Mouse (Mus musculus) limb, embryonic 14.5 days (tissue): ENCODE measurements around the gene Apoa5. TPM values are rescaled to one million over a fixed set of nuclear protein-coding genes. Genes with fewer than 3 reads are reported as not detected.

Experiments
- ATAC-seq: fragments of 200-750 bp; cut with Nextera tagmentation; 2 replicates; pipeline ENCODE4 v1.8.0; 2017; ENCODE audit warnings: low read depth, moderate number of reproducible peaks, moderate TSS enrichment; ENCODE audit not compliant: low FRiP score
- DNase-seq: peaks from one replicate; pipeline ENCODE4 v3.0.0-alpha.2; 2015; ENCODE audit warnings: low spot score
- H3K27ac ChIP-seq: fragments of 300-500 bp; sonication (generic); replicated peaks from 2 replicates; pipeline ENCODE4 v1.5.1; 2014; ENCODE audit warnings: low read depth, mild to moderate bottlenecking, low read length, moderate library complexity, mixed read lengths
- H3K27me3 ChIP-seq: fragments of 300-500 bp; sonication (generic); 2 replicates; pipeline ENCODE4 v1.6.1; 2014; ENCODE audit warnings: low read length, mixed read lengths; ENCODE audit not compliant: control insufficient read depth, insufficient read depth
- H3K36me3 ChIP-seq: fragments of 300-500 bp; sonication (generic); 2 replicates; pipeline ENCODE4 v1.6.1; 2014; ENCODE audit warnings: mild to moderate bottlenecking, low read length, moderate library complexity, mixed read lengths; ENCODE audit not compliant: control insufficient read depth, insufficient read depth
- H3K4me1 ChIP-seq: fragments of 300-500 bp; sonication (generic); 2 replicates; pipeline ENCODE4 v1.6.1; 2014; ENCODE audit warnings: antibody characterized with exemption, low read length, mixed read lengths; ENCODE audit not compliant: control insufficient read depth, insufficient read depth
- H3K4me2 ChIP-seq: fragments of 300-500 bp; sonication (generic); replicated peaks from 2 replicates; pipeline ENCODE4 v1.6.1; 2014; ENCODE audit warnings: low read depth, mild to moderate bottlenecking, low read length, moderate library complexity; ENCODE audit not compliant: severe bottlenecking
- H3K4me3 ChIP-seq: fragments of 300-500 bp; sonication (generic); replicated peaks from 2 replicates; pipeline ENCODE4 v1.5.1; 2014; ENCODE audit warnings: low read length
- H3K9ac ChIP-seq: fragments of 300-500 bp; sonication (generic); 2 replicates; pipeline ENCODE4 v1.6.1; 2014; ENCODE audit warnings: mild to moderate bottlenecking, low read depth, low read length, moderate library complexity; ENCODE audit not compliant: severe bottlenecking
- H3K9me3 ChIP-seq: fragments of 300-500 bp; sonication (generic); 2 replicates; pipeline ENCODE4 v1.6.1; 2016; ENCODE audit warnings: low read length; ENCODE audit not compliant: control insufficient read depth
- POLR2A ChIP-seq: fragments of 200-500 bp; IDR thresholded peaks from 2 replicates; pipeline ENCODE4 v1.8.0; 2012; ENCODE audit warnings: inconsistent platforms, mild to moderate bottlenecking, moderate library complexity, borderline replicate concordance; ENCODE audit not compliant: insufficient read depth, insufficient read length; ENCODE audit errors: extremely low read depth
- WGBS: fragments of 180-500 bp; shearing (Covaris S2); extraction: QIAGEN DNeasy Blood & Tissue Kit; methylation state at CpG from one replicate; pipeline ENCODE4 v1.1.7; 2014; 5-methylcytosine and 5-hydroxymethylcytosine counted together
- polyA plus RNA-seq, 2 experiments: library from polyadenylated mRNA; depleted of rRNA in 1 of 2; stranded (reverse) in 1 of 2; unstranded in 1 of 2; fragments of >200 nt; fragmentation: Nextera tagmentation in 1 of 2; extraction: Ambion mirVana in 1 of 2; gene quantifications; 2 replicates each; pipeline versions ENCODE4 v1.2.1 to v1.2.3; 2012 to 2014

The Apoa5 gene
- polyA plus RNA-seq, 2 experiments, result not detected

DNA sequence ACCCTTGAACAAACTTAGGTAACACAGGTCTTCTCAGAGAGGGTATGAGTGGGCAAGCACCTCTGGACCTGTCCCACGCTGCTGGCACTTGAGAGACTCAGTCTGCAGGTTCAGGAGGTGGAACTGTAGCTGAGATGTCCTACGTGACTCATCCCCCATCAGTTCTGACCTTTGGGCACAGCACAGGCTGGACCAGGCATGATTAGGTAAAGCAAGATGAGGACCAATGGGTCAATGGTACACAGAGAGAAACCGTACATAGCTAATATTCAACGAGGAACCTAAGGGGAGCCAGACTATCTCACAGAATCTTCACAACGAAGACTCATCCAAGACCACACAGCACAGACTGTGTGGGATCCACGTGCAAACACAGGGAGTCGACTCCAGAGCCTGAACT, 29.6 kb upstream of the Apoa5 start:
- Histone ChIP-seq H3K27me3 (no peaks in the 10 kb centered on the region), H3K27ac (no peak overlapping the region), H3K9ac (no peak overlapping the region), H3K4me1 (no peaks in the 10 kb centered on the region), H3K36me3 (no peaks in the 10 kb centered on the region), H3K4me2 (no peak overlapping the region), H3K4me3 (no peak overlapping the region), H3K9me3 (no peaks in the 10 kb centered on the region)
- no peak for TF ChIP-seq POLR2A
- DNase-seq, result no peak
- 87% methylated on average over 7 of the region's 7 CpGs for whole genome bisulfite sequencing
- no peak for ATAC-seq

- H3K36me3 ChIP-seq, result no peaks in the 10 kb centered on the region
- 58% methylated on average over 7 of the region's 7 CpGs for WGBS
- H3K9ac ChIP-seq, result no peak within 1 kb of the TSS
- no peak within 1 kb of the TSS for H3K4me3 ChIP-seq
- H3K9me3 ChIP-seq, result no peaks in the 10 kb centered on the region
- no peak for TF ChIP-seq POLR2A
- no peaks in the 10 kb centered on the region for H3K4me1 ChIP-seq
- ATAC-seq (no peak), DNase-seq (no peak)
- no peak within 1 kb of the TSS for H3K4me2 ChIP-seq
- H3K27ac ChIP-seq, result no peak within 1 kb of the TSS
- H3K27me3 ChIP-seq, result no peaks in the 10 kb centered on the region
These were observed 27.8 kb upstream of the Apoa5 start, which contains the start of gene Apoa4 for GRCm38 (mm10) chr9:46240526-46241153. Apoa4 (plus strand) TSS chr9:46240696.

DNA sequence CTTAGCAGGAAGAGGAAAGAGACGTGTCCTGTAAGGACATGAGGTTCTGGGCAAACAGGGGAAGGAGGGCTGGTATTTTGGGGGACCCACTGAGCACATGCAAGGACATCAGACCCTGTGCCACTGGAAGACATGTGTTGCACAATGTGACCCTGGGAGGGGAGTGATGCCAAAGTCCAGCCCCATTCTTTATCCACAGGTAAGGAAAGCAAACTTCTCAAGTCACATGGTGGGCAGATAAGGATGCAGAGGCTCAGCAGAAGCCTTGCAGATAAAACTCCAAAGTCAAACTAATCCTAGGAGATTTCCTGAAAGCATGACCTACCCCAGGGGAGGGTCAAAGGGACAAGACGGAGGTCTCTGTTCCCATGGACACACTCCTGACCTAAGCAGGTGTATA, 26.6 kb upstream of the Apoa5 start:
- no peak overlapping the region for H3K27ac ChIP-seq
- H3K9ac ChIP-seq, result no peak overlapping the region
- no peaks in the 10 kb centered on the region for H3K36me3 ChIP-seq
- H3K4me1 ChIP-seq, result no peaks in the 10 kb centered on the region
- ATAC-seq (no peak), DNase-seq (no peak)
- TF ChIP-seq POLR2A, result no peak
- no peaks in the 10 kb centered on the region for H3K27me3 ChIP-seq
- no peak overlapping the region for H3K4me3 ChIP-seq
- H3K9me3 ChIP-seq, result no peaks in the 10 kb centered on the region
- WGBS, result 73% methylated on average over 2 of the region's 2 CpGs
- H3K4me2 ChIP-seq, result no peak overlapping the region

DNA sequence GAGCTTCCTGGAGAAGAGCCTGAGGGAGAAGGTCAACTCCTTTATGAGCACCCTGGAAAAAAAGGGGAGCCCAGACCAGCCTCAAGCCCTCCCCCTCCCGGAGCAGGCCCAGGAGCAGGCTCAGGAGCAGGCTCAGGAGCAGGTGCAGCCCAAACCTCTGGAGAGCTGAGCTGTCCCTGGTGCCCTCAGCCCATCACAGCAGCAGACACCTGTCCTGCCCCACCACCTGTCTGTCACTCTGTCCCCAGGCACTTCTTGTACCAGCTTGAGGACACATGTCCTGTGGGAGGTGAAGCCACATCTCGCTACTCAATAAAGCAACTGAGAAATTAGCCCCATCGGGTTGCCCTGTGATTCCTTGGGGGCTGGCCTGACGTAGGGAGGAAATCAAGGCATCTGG, 25.3 kb upstream of the Apoa5 start:
- no peak for TF ChIP-seq POLR2A
- Histone ChIP-seq H3K9ac (no peak overlapping the region), H3K27me3 (no peaks in the 10 kb centered on the region), H3K36me3 (no peaks in the 10 kb centered on the region), H3K4me1 (no peaks in the 10 kb centered on the region), H3K27ac (no peak overlapping the region), H3K4me3 (no peak overlapping the region), H3K4me2 (no peak overlapping the region), H3K9me3 (no peaks in the 10 kb centered on the region)
- ATAC-seq (no peak), DNase-seq (no peak)
- WGBS, result 47% methylated on average over 4 of the region's 4 CpGs

- TF ChIP-seq POLR2A, result no peak
- no peak overlapping the region for H3K4me3 ChIP-seq
- H3K4me1 ChIP-seq, result no peaks in the 10 kb centered on the region
- H3K9me3 ChIP-seq, result no peaks in the 10 kb centered on the region
- H3K4me2 ChIP-seq, result no peak overlapping the region
- ATAC-seq, result no peak
- no peak overlapping the region for H3K9ac ChIP-seq
- WGBS, result 49% methylated on average over 8 of the region's 8 CpGs
- H3K27ac ChIP-seq, result no peak overlapping the region
- no peaks in the 10 kb centered on the region for H3K36me3 ChIP-seq
- no peaks in the 10 kb centered on the region for H3K27me3 ChIP-seq
- no peak for DNase-seq
These were observed 24.8 kb upstream of the Apoa5 start for GRCm38 (mm10) chr9:46243584-46243983.
